Mouse (Mus musculus): ENCODE measurements around the gene Sult2b1.

The Sult2b1 gene

DNA sequence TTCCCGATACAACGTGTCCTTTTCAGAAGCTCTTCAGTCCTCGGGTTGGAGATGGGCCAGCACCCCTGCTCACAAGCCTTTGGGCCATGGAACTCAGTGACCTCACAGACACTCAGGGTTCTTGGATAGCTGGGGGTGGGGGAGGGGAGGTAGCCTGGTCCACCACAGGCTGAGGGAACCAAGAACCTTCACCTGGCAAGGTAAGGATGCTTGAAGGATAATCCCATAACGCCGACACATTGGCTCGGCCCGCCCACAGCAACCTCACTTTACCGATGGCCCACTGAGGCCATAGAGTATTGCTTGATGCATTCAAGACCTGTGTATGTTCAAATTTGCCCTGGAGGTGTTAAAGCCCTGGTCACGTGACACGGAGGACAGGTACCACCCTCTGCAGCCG is 58.8 kb downstream of the Sult2b1 start, which contains the start of gene Spaca4:
Spaca4 (minus strand) TSS at position 101 of the 400 bp plus-strand sequence.
- DNase-seq (ENCODE audit: low read depth, low spot score) = no peak

GRCm38 (mm10) chr7:45725151-45725550 is 59.3 kb downstream of the Sult2b1 start:
- no peak for DNase-seq (ENCODE audit: low read depth, low spot score)

DNA sequence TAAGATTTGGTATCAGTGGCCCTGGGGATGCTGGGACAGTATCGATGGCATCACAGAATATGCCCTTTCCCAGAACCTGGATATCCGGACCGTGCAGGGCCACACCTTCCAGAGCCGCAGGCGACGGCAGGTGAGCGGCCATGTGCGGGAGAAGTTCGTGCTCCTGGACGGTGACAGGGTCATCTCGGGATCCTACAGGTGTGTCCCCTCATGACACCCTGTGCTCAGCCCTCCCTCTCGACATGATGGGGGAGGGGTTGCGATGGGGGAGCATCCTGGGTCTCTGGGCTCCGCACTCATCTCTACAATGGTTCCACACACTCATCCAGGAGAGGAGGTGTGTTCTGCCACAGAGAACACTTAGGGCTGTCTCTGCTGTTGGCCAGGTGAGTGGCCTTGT is 60.7 kb downstream of the Sult2b1 start:
- no peak for DNase-seq (ENCODE audit: low read depth, low spot score)

GRCm38 (mm10) chr7:45723301-45723700 is 61.2 kb downstream of the Sult2b1 start:
- DNase-seq (ENCODE audit: low read depth, low spot score) = no peak

DNA sequence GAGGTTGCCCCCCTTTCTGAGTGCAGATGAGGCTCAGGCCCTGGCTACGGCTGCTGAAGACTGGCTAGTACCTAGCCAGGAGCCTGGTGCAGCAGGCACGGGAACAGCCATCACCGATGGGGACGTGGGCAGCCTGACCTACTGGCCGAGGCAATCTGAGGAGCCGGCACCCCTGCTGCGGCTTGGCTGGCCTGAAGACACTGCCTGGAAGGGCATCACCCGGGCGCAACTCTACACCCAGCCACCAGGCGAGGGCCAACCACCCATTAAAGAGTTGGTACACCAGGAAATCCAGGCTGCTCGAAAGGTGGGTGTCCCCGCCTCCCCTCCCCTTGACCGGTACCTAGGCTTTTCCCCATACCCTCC is 62.1 kb downstream of the Sult2b1 start:
- DNase-seq (ENCODE audit: low read depth, low spot score) = no peak

- DNase-seq (ENCODE audit: low read depth, low spot score) = no peak
Observed at GRCm38 (mm10) chr7:45721642-45722347, 62.7 kb downstream of the Sult2b1 start.

GRCm38 (mm10) chr7:45721234-45721571 is 63.3 kb downstream of the Sult2b1 start:
- DNase-seq (ENCODE audit: low read depth, low spot score) = no peak

- peak; percentile 86 for DNase-seq (ENCODE audit: low read depth, low spot score)
Observed at GRCm38 (mm10) chr7:45720413-45721233, 63.8 kb downstream of the Sult2b1 start, which contains the start of gene Fam83e. Fam83e (plus strand) TSS chr7:45721212.

- no peak for DNase-seq (ENCODE audit: low read depth, low spot score)
Observed at GRCm38 (mm10) chr7:45719738-45720412, 64.6 kb downstream of the Sult2b1 start.

DNA sequence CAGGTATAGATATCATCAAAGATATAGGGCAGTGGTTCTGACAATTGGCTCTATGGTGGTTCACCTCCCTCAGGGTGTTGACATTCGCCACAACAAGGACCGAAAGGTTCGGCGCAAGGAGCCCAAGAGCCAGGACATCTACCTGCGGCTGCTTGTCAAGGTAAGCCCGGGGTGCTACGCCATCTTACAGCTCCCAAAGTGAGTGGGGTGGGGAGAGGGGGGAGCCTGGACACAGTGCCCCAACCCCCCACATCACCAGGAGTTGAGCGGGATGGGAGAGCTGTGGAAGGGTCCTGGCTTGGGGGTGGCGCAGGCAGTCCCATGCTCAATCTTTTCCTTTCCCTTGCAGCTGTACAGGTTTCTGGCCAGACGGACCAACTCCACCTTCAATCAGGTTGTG is 65.3 kb downstream of the Sult2b1 start:
- DNase-seq (ENCODE audit: low read depth, low spot score) = no peak

- no peak for DNase-seq (ENCODE audit: low read depth, low spot score)
Observed at GRCm38 (mm10) chr7:45718331-45718730, 66.1 kb downstream of the Sult2b1 start.

DNA sequence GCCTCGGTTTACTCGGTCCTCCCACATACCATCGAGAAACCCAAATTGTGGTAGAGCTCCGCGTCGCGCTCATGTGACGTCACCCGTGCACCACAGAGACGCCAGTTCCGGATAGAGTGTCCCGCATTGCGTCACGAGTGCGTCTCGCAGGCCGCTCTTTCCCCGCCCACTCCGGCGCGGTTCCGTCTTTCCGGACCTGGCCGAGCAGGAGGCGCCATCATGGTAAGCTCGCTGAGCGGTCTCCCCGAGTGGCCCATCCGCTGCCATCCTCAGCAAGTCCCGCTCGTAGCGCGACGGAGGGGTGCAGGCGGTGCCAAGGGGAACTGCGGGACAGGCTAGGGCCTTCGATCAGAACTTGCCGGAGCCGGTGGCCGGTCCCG is 66.6 kb downstream of the Sult2b1 start, which contains the start of gene Sphk2:
Sphk2 (minus strand) TSS at position 85 of the 380 bp plus-strand sequence.
- DNase-seq (ENCODE audit: low read depth, low spot score) = peak; percentile 99

GRCm38 (mm10) chr7:45716952-45717917 is 67.2 kb downstream of the Sult2b1 start:
- no peak for DNase-seq (ENCODE audit: low read depth, low spot score)

DNA sequence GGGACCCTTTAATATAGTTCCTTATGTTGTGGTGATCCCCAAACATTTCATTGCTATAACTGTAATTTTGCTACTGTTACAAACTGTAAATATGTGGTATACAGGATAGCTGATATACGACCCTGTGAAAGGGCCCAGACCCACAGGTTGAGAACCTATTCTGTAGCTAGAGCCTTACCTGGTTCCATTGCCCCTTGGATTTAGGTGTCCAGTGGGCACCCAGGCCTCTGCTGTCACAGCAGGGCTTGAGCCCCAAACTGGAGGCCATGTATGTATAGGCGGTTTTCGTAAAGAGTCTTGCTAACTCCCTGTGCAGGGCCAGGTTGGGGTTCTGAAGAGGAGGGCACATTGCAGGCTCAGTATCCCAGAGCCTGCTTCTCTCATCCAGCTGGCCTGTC is 68.0 kb downstream of the Sult2b1 start:
- DNase-seq (ENCODE audit: low read depth, low spot score) = no peak

GRCm38 (mm10) chr7:45715741-45716459 is 68.6 kb downstream of the Sult2b1 start:
- DNase-seq (ENCODE audit: low read depth, low spot score) = no peak

DNA sequence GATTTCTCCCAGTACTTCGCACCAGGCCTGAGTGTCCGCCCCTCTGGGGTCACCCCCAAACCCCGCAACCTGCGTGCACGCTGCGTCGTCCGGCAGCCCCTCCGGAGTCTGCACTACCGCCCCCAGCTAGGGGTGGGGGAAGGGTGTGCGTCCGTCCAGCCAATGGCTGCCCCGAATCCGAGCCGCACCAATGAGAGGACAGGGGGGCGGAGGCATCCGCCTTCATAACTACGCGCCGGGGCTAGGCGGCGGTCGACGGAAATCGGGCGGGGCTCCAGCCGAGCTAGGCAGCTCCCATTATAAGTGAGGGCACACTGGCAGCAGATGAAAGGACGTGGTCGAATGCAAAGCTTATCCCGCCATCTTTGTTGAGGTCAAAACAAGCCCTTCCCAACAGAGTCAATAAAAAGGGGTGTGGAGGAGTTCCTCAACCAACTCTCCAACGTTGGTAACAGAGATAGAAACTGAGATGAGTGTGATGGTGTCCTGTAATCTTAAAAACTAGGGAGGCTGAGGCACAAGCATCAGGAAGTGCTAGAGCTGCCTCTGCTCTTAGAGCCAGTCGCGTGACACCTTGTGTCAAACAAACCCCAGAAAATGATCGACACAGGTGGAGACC is 69.3 kb downstream of the Sult2b1 start, which contains the start of gene Rpl18:
Rpl18 (plus strand) TSS at position 368 of the 619 bp plus-strand sequence.
- DNase-seq (ENCODE audit: low read depth, low spot score) = peak; percentile 98

DNA sequence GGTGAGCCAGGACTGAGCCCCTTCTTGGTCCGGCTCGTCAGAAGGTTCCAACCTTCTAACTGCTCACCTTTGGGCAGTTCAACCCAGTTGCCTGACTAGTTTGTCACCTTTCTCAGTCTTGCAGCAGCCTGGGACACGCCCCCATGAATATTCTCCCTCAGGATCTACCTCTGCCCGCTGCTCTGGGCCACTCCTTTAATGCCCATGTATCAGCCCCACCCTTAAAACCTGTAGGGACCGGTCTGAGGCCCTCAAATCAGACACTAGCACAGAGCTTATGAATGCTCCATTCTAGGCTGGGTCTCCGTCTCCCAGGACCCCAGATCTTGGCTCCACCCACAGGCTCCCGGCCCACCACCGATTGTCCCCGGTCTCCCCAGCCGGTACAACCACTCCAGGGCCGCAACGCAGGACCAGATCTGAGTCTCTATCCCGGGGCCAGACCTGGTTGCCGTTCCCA is 69.8 kb downstream of the Sult2b1 start:
- peak; percentile 91 for DNase-seq (ENCODE audit: low read depth, low spot score)

- no peak for DNase-seq (ENCODE audit: low read depth, low spot score)
Observed at GRCm38 (mm10) chr7:45713881-45714520, 70.5 kb downstream of the Sult2b1 start.

DNA sequence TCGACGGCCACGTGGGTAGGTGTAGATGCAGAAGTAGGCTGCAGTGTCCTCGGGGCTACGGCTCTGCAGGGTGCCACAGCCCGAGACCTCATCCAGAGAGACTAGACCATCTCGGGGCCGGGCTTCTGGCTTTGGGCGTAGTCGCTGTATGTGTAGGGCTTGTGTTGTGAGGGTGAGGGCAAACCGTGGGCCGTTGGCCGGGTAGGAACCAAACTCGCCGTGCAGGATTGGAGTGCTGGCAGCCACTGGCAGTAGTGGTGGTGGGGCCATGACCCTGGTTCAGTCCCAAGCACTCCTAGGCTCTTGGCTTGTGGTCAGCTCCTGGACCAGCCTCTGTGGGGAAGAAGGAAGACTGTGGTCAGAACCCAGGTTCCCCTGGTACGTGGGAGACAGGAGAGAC is 71.1 kb downstream of the Sult2b1 start:
- no peak for DNase-seq (ENCODE audit: low read depth, low spot score)
